Mouse (Mus musculus): ENCODE data around the gene Klf7. TPM values are rescaled to one million over a fixed set of nuclear protein-coding genes. Genes with fewer than 3 reads are reported as not detected.

The Klf7 gene
- polyA plus RNA-seq, 1 experiment from 2014 or later = 40.7 TPM

- Histone ChIP-seq H3K4me2 (no peak overlapping the region), H3K9ac (no peak overlapping the region), H3K4me3 (replicated peaks) (no peak overlapping the region), H3K27ac (no peak overlapping the region), H3K9me3 (no peaks in the 10 kb centered on the region), H3K36me3 (replicated peaks) (no peaks in the 10 kb centered on the region), H3K4me1 (peaks cover 13% of the 10 kb centered on the region), H3K27me3 (no peaks in the 10 kb centered on the region)
- ATAC-seq (ENCODE audit: low FRiP score) = no peak
- 88% methylated on average over 6 of the region's 6 CpGs for WGBS
Measured at GRCm38 (mm10) chr1:64002036-64002435, 120.0 kb downstream of the Klf7 start.

- no peak overlapping the region for H3K9ac ChIP-seq
- no peak overlapping the region for H3K4me2 ChIP-seq
- H3K27ac ChIP-seq = no peak overlapping the region
- no peaks in the 10 kb centered on the region for H3K27me3 ChIP-seq
- no peaks in the 10 kb centered on the region for H3K36me3 ChIP-seq (replicated peaks)
- H3K4me3 ChIP-seq (replicated peaks) = no peak overlapping the region
- peaks cover 19% of the 10 kb centered on the region for H3K4me1 ChIP-seq
- 89% methylated on average over 2 of the region's 2 CpGs for WGBS
- H3K9me3 ChIP-seq = no peaks in the 10 kb centered on the region
- no peak for ATAC-seq (ENCODE audit: low FRiP score)
Measured at GRCm38 (mm10) chr1:64000597-64000996, 121.5 kb downstream of the Klf7 start.

- no peak overlapping the region for H3K4me3 ChIP-seq (replicated peaks)
- no peaks in the 10 kb centered on the region for H3K9me3 ChIP-seq
- peaks cover 30% of the 10 kb centered on the region for H3K4me1 ChIP-seq
- ATAC-seq (ENCODE audit: low FRiP score) = no peak
- H3K4me2 ChIP-seq = no peak overlapping the region
- 90% methylated on average over 8 of the region's 8 CpGs for WGBS
- H3K36me3 ChIP-seq (replicated peaks) = no peaks in the 10 kb centered on the region
- no peaks in the 10 kb centered on the region for H3K27me3 ChIP-seq
- no peak overlapping the region for H3K27ac ChIP-seq
- no peak overlapping the region for H3K9ac ChIP-seq
Measured at GRCm38 (mm10) chr1:63999481-63999880, 122.6 kb downstream of the Klf7 start.

GRCm38 (mm10) chr1:63998901-63999300 is 123.2 kb downstream of the Klf7 start:
- WGBS = 87% methylated on average over 4 of the region's 4 CpGs
- Histone ChIP-seq H3K27me3 (no peaks in the 10 kb centered on the region), H3K4me2 (no peak overlapping the region), H3K4me1 (peaks cover 32% of the 10 kb centered on the region), H3K36me3 (replicated peaks) (no peaks in the 10 kb centered on the region), H3K27ac (no peak overlapping the region), H3K4me3 (replicated peaks) (no peak overlapping the region), H3K9ac (no peak overlapping the region), H3K9me3 (no peaks in the 10 kb centered on the region)
- no peak for ATAC-seq (ENCODE audit: low FRiP score)

GRCm38 (mm10) chr1:63998139-63998538 is 123.9 kb downstream of the Klf7 start:
- Histone ChIP-seq H3K36me3 (replicated peaks) (no peaks in the 10 kb centered on the region), H3K9ac (no peak overlapping the region), H3K9me3 (no peaks in the 10 kb centered on the region), H3K27me3 (no peaks in the 10 kb centered on the region), H3K4me2 (no peak overlapping the region), H3K27ac (no peak overlapping the region), H3K4me3 (replicated peaks) (no peak overlapping the region), H3K4me1 (peaks cover 32% of the 10 kb centered on the region)
- WGBS = 70% methylated on average over 2 of the region's 2 CpGs
- no peak for ATAC-seq (ENCODE audit: low FRiP score)

GRCm38 (mm10) chr1:63995828-63996227 is 126.3 kb downstream of the Klf7 start:
- Histone ChIP-seq H3K4me1 (peaks cover 31% of the 10 kb centered on the region), H3K4me2 (no peak overlapping the region), H3K9ac (no peak overlapping the region), H3K27ac (no peak overlapping the region), H3K9me3 (no peaks in the 10 kb centered on the region), H3K4me3 (replicated peaks) (no peak overlapping the region), H3K36me3 (replicated peaks) (no peaks in the 10 kb centered on the region), H3K27me3 (no peaks in the 10 kb centered on the region)
- WGBS = 20% methylated on average over 4 of the region's 4 CpGs
- ATAC-seq (ENCODE audit: low FRiP score) = no peak

- H3K4me3 ChIP-seq (replicated peaks) = no peak overlapping the region
- H3K4me1 ChIP-seq = peaks cover 31% of the 10 kb centered on the region
- 0 out of 2 replicates have a peak, but pooled peaks have one; percentile 47 for ATAC-seq (ENCODE audit: low FRiP score)
- WGBS = 50% methylated on average over 5 of the region's 5 CpGs
- H3K4me2 ChIP-seq = peak overlapping the region; percentile 35; the same call in 1 of the 2 replicates
- H3K36me3 ChIP-seq (replicated peaks) = no peaks in the 10 kb centered on the region
- no peak overlapping the region for H3K9ac ChIP-seq
- peak overlapping the region; percentile 87 for H3K27ac ChIP-seq
- H3K27me3 ChIP-seq = no peaks in the 10 kb centered on the region
- H3K9me3 ChIP-seq = no peaks in the 10 kb centered on the region
Measured at GRCm38 (mm10) chr1:63995137-63995492, 127.0 kb downstream of the Klf7 start.

- no peak overlapping the region for H3K9ac ChIP-seq
- H3K36me3 ChIP-seq (replicated peaks) = no peaks in the 10 kb centered on the region
- ATAC-seq (ENCODE audit: low FRiP score) = peak; percentile 91
- no peak overlapping the region for H3K4me3 ChIP-seq (replicated peaks)
- H3K4me2 ChIP-seq = peak overlapping the region; percentile 35
- peak overlapping the region; percentile 87 for H3K27ac ChIP-seq
- H3K4me1 ChIP-seq = peaks cover 31% of the 10 kb centered on the region
- no peaks in the 10 kb centered on the region for H3K9me3 ChIP-seq
- 5% methylated on average over 19 of the region's 19 CpGs for WGBS
- no peaks in the 10 kb centered on the region for H3K27me3 ChIP-seq
Measured at GRCm38 (mm10) chr1:63994248-63995136, 127.6 kb downstream of the Klf7 start.

- Histone ChIP-seq H3K27ac (no peak overlapping the region), H3K4me2 (no peak overlapping the region), H3K36me3 (replicated peaks) (no peaks in the 10 kb centered on the region), H3K27me3 (no peaks in the 10 kb centered on the region), H3K4me3 (replicated peaks) (no peak overlapping the region), H3K4me1 (peaks cover 31% of the 10 kb centered on the region), H3K9me3 (no peaks in the 10 kb centered on the region), H3K9ac (no peak overlapping the region)
- WGBS = 85% methylated on average over 5 of the region's 5 CpGs
- no peak for ATAC-seq (ENCODE audit: low FRiP score)
Measured at GRCm38 (mm10) chr1:63992506-63992905, 129.6 kb downstream of the Klf7 start.

- H3K27me3 ChIP-seq = no peaks in the 10 kb centered on the region
- no peak overlapping the region for H3K27ac ChIP-seq
- H3K4me1 ChIP-seq = peaks cover 23% of the 10 kb centered on the region
- H3K9ac ChIP-seq = no peak overlapping the region
- no peak overlapping the region for H3K4me3 ChIP-seq (replicated peaks)
- no peaks in the 10 kb centered on the region for H3K9me3 ChIP-seq
- WGBS = 93% methylated on average over 6 of the region's 6 CpGs
- no peak overlapping the region for H3K4me2 ChIP-seq
- ATAC-seq (ENCODE audit: low FRiP score) = no peak
- H3K36me3 ChIP-seq (replicated peaks) = no peaks in the 10 kb centered on the region
Measured at GRCm38 (mm10) chr1:63990416-63990815, 131.7 kb downstream of the Klf7 start.

GRCm38 (mm10) chr1:63980733-63981132 is 141.3 kb downstream of the Klf7 start:
- no peak overlapping the region for H3K9ac ChIP-seq
- no peaks in the 10 kb centered on the region for H3K36me3 ChIP-seq (replicated peaks)
- H3K4me1 ChIP-seq = peaks cover 14% of the 10 kb centered on the region
- no peaks in the 10 kb centered on the region for H3K27me3 ChIP-seq
- ATAC-seq (ENCODE audit: low FRiP score) = no peak
- no peak overlapping the region for H3K4me3 ChIP-seq (replicated peaks)
- no peak overlapping the region for H3K4me2 ChIP-seq
- no peak overlapping the region for H3K27ac ChIP-seq
- 70% methylated on average over 2 of the region's 2 CpGs for WGBS
- no peaks in the 10 kb centered on the region for H3K9me3 ChIP-seq

All from forebrain, embryonic 12.5 days (tissue).